Mouse (Mus musculus) heart, embryonic 16.5 days (tissue): ENCODE results near the gene Gm5662. TPM values are rescaled to one million over a fixed set of nuclear protein-coding genes. Genes with fewer than 3 reads are reported as not detected.
"Not testable (repeated sequence)": the region's sequence is repeated elsewhere in the genome, so short reads cannot be mapped to it uniquely, and the experiment has no call there.

Experiments
- ATAC-seq: fragments of 200-750 bp; cut with Nextera tagmentation; replicated peaks from 2 replicates; pipeline ENCODE4 v1.8.0; 2017; ENCODE audit warnings: moderate number of reproducible peaks; ENCODE audit not compliant: insufficient read depth, low FRiP score; ENCODE audit errors: extremely low read depth
- H3K27ac ChIP-seq: fragments of 300-500 bp; sonication (generic); 2 replicates; pipeline ENCODE4 v1.5.1; 2014; ENCODE audit warnings: mild to moderate bottlenecking, low read length, control low read depth, moderate library complexity
- H3K27me3 ChIP-seq: fragments of 300-500 bp; sonication (generic); 2 replicates; pipeline ENCODE4 v1.6.1; 2014; ENCODE audit warnings: low read length, mixed read lengths; ENCODE audit not compliant: control insufficient read depth, insufficient read depth
- H3K36me3 ChIP-seq: fragments of 300-500 bp; sonication (generic); 2 replicates; pipeline ENCODE4 v1.6.1; 2014; ENCODE audit not compliant: control insufficient read depth, insufficient read depth
- H3K4me1 ChIP-seq: fragments of 300-500 bp; sonication (generic); 2 replicates; pipeline ENCODE4 v1.6.1; 2014; ENCODE audit warnings: low read length, mixed read lengths; ENCODE audit not compliant: control insufficient read depth, insufficient read depth
- H3K4me2 ChIP-seq: fragments of 300-500 bp; sonication (generic); 2 replicates; pipeline ENCODE4 v1.6.1; 2014; ENCODE audit warnings: low read depth, mild to moderate bottlenecking, control low read depth, low read length
- H3K4me3 ChIP-seq: fragments of 300-500 bp; sonication (generic); 2 replicates; pipeline ENCODE4 v1.5.1; 2014; ENCODE audit warnings: mild to moderate bottlenecking, control low read depth, low read length
- H3K9ac ChIP-seq: fragments of 300-500 bp; sonication (generic); 2 replicates; pipeline ENCODE4 v1.6.1; 2014; ENCODE audit warnings: low read length, control low read depth
- H3K9me3 ChIP-seq: fragments of 300-500 bp; sonication (generic); replicated peaks from 2 replicates; pipeline ENCODE4 v1.6.1; 2016; ENCODE audit warnings: low read length; ENCODE audit not compliant: control insufficient read depth
- WGBS: fragments of 180-500 bp; shearing (Covaris S2); extraction: QIAGEN DNeasy Blood & Tissue Kit; methylation state at CpG from one replicate; pipeline ENCODE4 v1.1.7; 2014; 5-methylcytosine and 5-hydroxymethylcytosine counted together
- polyA plus RNA-seq: library from polyadenylated mRNA; unstranded; fragments of >200 nt; fragmentation: Nextera tagmentation; extraction: Ambion mirVana; gene quantifications from 2 replicates; pipeline ENCODE4 v1.2.1, GENCODE M21; 2015

Gene Gm5662
- polyA plus RNA-seq, 1 experiment from 2014 or later, result not detected

DNA sequence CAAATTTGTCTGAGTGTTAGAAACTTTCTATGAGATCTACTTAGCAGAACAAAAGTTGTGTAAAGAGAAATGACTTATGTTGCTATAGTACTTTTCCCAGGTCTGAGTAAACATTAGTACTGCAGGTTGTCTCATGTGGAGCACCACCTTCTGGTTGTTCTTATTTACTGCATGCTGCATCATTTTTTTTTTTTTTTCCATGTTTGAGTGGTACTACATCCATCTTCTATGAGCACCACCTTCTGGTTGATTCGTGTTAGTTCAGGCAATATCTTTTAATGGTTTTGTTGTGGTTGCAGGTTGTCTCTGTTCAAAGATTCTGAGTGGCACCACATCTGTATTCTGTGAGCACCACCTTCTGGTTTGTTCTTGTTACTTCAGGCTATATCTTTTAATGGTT, 31.4 kb downstream of the Gm5662 start:
- 41% methylated on average over 1 of the region's 1 CpGs for WGBS
- H3K36me3 ChIP-seq, H3K4me1 ChIP-seq, H3K27me3 ChIP-seq, ATAC-seq, H3K4me3 ChIP-seq, H3K9me3 ChIP-seq, H3K4me2 ChIP-seq, H3K27ac ChIP-seq, H3K9ac ChIP-seq: not testable (repeated sequence)

Other genes starting within 250 kb of the Gm5662 start
- not detected in 2 replicates for gene Gm2056, start 247.5 kb downstream of the Gm5662 start, polyA plus RNA-seq
- not detected in 2 replicates for gene Gm16368, start 190.8 kb downstream of the Gm5662 start, polyA plus RNA-seq
- not detected in 2 replicates for gene Gm10436, start 92.4 kb downstream of the Gm5662 start, polyA plus RNA-seq
- gene Gm8332, start 24.4 kb downstream of the Gm5662 start, polyA plus RNA-seq, result not detected in 2 replicates
- not detected in 2 replicates for gene Gm5039, start 49.5 kb upstream of the Gm5662 start, polyA plus RNA-seq
- gene Adck1, start 86.1 kb upstream of the Gm5662 start, polyA plus RNA-seq, result 21.8 and 23.4 TPM in 2 replicates